Mouse (Mus musculus) brain, adult 10 weeks (tissue): ENCODE results near the gene Prkch. TPM values are rescaled to one million over a fixed set of nuclear protein-coding genes. Genes with fewer than 3 reads are reported as not detected.

ENCODE experiments used
- polyA plus RNA-seq: library from polyadenylated mRNA; stranded (reverse); fragments of 350-450 nt; fragmentation: Illumina TruSeq; extraction: RNeasy Lipid Tissue Mini Kit (QIAGEN cat#74804); gene quantifications from one replicate; pipeline ENCODE4 v1.2.3, GENCODE M21; 2015; ENCODE audit warnings: low read depth, low replicate concordance

The Prkch gene
- 8.3 TPM for polyA plus RNA-seq

DNA sequence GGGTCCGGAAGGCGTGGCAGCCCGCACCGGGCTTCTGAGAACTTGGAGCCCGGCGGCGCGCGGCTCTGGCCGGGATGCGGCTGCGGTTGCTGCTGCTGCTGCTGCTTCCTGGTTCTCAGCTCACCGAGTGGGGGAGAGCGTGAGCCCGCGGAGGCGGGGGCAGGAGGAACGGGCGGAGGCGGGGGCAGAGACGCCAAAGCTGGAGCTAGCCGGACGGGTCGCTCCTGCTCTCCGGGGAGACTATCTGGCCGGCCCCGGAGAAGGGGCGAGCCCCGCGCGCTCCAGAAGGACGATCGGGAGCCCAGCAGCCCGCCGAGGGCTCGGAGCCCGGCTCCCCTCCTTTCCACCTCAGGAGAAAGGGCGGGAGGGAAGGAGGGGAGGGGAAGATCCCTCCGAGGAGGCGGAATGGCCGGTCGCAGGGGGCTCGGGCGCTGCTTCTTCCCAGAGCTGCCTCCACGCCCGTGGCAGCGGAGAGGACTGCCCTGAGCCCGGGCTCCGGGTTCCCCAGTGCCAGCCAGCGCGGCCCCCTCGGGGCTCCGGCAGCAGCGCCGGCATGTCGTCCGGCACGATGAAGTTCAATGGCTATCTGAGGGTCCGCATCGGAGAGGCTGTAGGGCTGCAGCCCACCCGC lies at the start of gene Prkch:
Gene Prkch (plus strand): TSS at position 187 of the 631 bp plus-strand sequence.

GRCm38 (mm10) chr12:73546086-73546711 lies 38.4 kb upstream of the Prkch start, which contains the start of gene Tmem30b:
Tmem30b (minus strand) TSS chr12:73546392.

Other genes with a start within 250 kb of the Prkch start
- gene Tmem30b, start 38.4 kb upstream of the Prkch start, polyA plus RNA-seq = not detected